Mouse (Mus musculus) frontal cortex, postnatal 25 days (tissue): Measurements from ENCODE around the gene Olfr906.

Experiments
- DNase-seq, 2 experiments: peaks; one replicate each; pipeline ENCODE4 v3.0.0; 2022; ENCODE audit warnings: low spot score in 2 of 2

Olfr906 gene

DNA sequence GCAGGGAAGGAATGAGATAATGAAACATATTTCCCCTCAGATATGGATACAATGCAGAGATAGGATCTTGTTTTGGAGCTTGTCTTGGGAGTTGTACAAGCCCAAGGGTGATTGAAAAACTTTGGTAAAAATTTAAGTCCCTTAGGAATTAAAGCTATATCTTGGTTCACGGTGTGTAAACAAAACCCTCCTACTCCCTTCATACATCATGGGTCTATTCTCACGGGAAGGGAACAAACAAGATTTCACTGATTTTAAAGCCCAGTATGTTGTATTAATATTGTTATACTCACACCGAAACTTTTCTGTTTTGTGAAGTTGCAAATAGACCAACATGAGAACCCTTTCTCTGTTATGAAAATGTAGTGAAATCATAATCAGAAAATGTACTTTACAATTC is at the start of gene Olfr906:
Gene Olfr906 (plus strand): TSS at position 301 of the 400 bp plus-strand sequence.
- no peak for DNase-seq

DNA sequence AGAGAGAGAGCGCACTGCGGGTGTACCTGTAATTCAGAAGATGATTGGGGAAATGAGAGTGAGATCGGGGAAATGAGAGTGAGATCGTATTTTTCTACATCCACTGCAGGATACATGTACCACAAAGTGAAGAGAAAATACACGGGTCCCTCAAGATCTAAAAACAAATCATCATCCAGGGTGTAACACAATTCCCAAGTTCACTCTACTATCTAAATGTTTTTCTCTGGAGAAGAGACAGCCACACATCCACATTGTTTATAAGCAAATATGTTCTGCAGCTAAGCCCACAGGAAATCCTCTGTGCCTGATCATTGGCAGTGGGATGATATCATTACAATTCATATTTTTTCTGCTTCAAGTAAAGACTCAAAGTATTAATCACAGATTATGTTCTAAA is 39.5 kb upstream of the Olfr906 start, which contains the start of gene Olfr902:
Gene Olfr902 (plus strand): TSS at position 301 of the 400 bp plus-strand sequence.
- DNase-seq, result no peak

DNA sequence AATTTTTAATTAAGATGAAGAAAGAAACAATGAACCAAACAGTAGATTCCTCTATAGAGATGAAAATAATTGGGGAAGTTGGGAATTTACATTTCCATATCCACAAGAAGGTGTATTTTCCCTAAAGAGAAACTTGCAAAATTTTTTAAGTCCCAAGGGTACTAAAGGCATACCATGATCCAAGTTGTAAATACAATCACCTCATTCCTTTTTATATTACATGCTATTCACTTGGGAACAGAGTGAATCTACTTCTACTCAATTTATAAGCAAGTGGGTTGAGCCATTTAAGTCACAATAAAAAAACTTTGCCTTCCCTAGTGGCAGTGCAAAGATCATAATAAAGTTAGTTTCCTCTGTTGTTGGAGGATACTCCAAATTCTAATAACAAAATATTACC is 24.0 kb upstream of the Olfr906 start, which contains the start of gene Olfr904:
Gene Olfr904 (plus strand): TSS at position 301 of the 400 bp plus-strand sequence.
- DNase-seq, result no peak

DNA sequence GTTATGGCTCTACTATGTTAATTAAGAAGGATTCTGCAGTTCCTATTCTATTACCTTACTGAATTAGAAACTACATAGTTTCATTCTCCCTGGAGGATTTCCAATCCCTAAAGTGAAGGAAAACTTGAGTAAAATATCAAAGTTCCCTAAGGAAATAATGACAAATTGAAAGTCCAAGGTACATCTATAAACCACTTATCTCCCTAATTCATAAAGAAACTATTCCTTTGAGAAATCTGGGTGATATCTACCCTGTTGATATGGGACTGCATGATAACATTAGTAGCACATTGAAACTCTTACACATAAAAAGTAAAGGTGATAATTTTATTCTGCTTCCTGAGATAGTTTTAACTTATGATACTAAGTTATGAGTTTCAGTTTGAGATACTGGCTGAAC is 16.1 kb upstream of the Olfr906 start, which contains the start of gene Olfr905:
Gene Olfr905 (plus strand): TSS at position 301 of the 400 bp plus-strand sequence.
- DNase-seq, result no peak

DNA sequence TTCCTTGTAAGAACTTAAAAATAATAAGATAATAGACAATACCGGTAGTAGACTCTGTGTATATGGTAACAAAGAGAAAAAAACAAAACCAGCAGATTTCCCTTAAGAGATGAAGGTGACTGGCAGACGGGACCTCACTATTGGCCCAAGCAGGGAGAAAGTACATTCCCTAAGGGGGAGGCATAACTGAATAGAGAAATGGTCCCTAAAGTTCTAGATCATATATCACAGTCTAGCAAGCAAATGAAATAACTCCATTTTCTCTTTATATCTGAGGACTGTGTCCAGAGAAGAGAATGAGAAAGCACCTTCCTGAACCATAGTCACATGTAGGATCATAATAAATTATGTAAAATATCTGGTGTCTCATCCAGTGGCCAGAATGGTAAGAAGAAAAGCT is 8.6 kb downstream of the Olfr906 start, which contains the start of gene Olfr907:
Gene Olfr907 (plus strand): TSS at position 301 of the 400 bp plus-strand sequence.
- no peak for DNase-seq

DNA sequence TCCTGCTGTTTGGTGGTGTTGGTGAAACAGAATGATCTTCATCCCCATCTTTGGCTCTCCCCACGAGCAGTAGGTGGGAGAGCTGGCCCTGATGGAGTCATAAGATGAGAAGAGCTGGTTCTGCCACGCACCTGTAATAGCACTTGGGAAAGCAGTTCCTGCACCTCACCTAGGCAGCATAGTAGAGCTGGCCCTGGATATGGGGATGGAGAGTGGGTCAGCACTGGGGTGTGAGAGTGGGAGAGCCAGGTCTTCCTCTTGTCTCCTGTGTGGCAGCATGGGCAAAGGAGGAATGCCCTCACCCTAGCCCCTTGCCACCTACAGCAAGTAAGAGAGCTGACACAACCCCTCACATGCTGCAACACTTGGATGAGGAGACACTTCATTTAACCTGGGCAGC is 25.5 kb downstream of the Olfr906 start:
- DNase-seq, result no peak

DNA sequence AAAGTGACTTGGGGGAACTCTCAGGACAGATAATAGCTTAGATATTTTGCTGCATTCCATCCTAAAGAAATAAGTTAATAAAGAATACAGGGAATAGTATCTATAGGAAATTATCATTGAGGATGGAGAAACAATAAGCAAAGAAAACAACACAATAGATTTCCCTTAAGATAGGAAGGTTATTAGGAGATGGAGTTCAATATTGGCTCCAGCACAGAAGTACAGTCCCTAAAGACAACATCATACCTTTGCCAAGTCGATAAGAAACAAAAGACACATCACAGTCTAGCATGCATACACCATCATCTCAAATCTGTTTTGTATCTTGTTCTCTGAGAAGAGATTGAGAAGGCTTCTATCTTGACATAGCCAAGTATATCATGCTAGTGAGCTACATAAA is 34.4 kb downstream of the Olfr906 start, which contains the start of gene Olfr911-ps1:
Gene Olfr911-ps1 (plus strand): TSS at position 301 of the 400 bp plus-strand sequence.
- no peak for DNase-seq

DNA sequence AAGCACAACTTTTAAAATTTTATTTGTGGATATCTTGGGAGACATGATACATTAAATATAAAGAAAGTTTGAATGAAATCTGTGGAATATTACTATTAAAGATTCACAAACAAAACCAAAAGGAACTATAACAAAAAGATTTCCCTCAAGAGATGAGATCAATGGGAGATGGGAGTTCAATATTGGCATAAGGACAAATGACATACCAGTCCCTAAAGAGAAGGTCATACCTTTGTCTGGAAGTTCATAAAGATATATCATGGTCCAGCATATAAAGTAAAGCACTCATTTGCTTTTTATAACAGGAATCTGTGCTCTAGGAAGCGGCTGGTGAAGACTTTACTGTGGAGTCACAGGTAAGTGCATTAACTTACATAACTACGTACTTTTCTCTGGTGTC is 50.7 kb downstream of the Olfr906 start, which contains the start of gene Olfr910:
Gene Olfr910 (plus strand): TSS at position 301 of the 400 bp plus-strand sequence.
- DNase-seq, result no peak
